Mouse (Mus musculus) olfactory bulb, adult 2 months (tissue): ENCODE data around the gene Iyd. TPM values are rescaled to one million over a fixed set of nuclear protein-coding genes. Genes with fewer than 3 reads are reported as not detected.

Experiments used
- H3K27ac ChIP-seq: fragments of 200-500 bp; 2 replicates; pipeline ENCODE4 v1.5.1; 2012; ENCODE audit warnings: low read depth, low read length; ENCODE audit not compliant: insufficient read depth
- H3K4me1 ChIP-seq: fragments of 200-500 bp; 2 replicates; pipeline ENCODE4 v1.6.1; 2012; ENCODE audit warnings: low read length; ENCODE audit not compliant: control insufficient read depth, insufficient read depth
- H3K4me3 ChIP-seq: fragments of 200-500 bp; 2 replicates; pipeline ENCODE4 v1.5.1; 2012; ENCODE audit warnings: mild to moderate bottlenecking, low read depth, low read length, moderate library complexity; ENCODE audit not compliant: insufficient read depth
- CTCF ChIP-seq: fragments of 200-500 bp; IDR thresholded peaks from 2 replicates; pipeline ENCODE4 v1.5.1; 2012; ENCODE audit warnings: low read depth, mild to moderate bottlenecking, low read length, moderate library complexity; ENCODE audit not compliant: insufficient read depth
- POLR2A ChIP-seq: fragments of 200-500 bp; IDR thresholded peaks from 2 replicates; pipeline ENCODE4 v1.6.1; 2012; ENCODE audit warnings: mild to moderate bottlenecking, low read depth, low read length, moderate library complexity; ENCODE audit not compliant: insufficient read depth
- WGBS: fragments of 180-500 bp; shearing (Covaris S2); methylation state at CpG from one replicate; pipeline ENCODE4 v1.1.7; 2018; 5-methylcytosine and 5-hydroxymethylcytosine counted together
- polyA plus RNA-seq: library from polyadenylated mRNA; stranded (reverse); fragments of >200 nt; gene quantifications from 2 replicates; pipeline ENCODE4 v1.2.4, GENCODE M21; 2012; ENCODE audit warnings: low replicate concordance; ENCODE audit not compliant: missing spikeins, insufficient read depth, insufficient read length

Gene Iyd
- polyA plus RNA-seq, 1 experiment: not detected

GRCm38 (mm10) chr10:3512620-3513305, 27.3 kb upstream of the Iyd start:
- Histone ChIP-seq H3K4me3 (no peak overlapping the region), H3K27ac (no peak overlapping the region), H3K4me1 (peaks cover 4% of the 10 kb centered on the region; the same call in 1 of the 2 replicates)
- TF ChIP-seq POLR2A: no peak
- WGBS: 81% methylated on average over 8 of the region's 8 CpGs

DNA sequence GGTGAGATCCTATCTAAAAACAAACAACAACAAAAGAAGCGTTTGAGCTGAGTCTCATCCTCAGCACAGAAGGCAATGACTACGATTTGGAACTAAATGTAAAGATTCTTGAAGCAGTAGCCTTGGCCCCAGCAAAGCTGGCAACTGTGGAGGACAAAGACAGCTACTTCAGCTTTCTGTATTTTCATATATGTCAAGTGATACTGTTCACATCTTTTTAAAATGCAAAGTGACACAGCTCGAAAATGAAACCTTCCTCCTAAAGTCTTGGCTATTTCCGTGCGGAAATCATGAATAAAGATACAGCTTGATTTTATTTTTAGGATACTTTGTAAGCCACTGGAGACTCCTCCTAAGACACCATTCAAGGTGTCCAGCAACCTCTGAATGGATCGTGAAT, 26.1 kb upstream of the Iyd start:
- 71% methylated on average over 6 of the region's 6 CpGs for WGBS
- Histone ChIP-seq H3K4me1 (no peaks in the 10 kb centered on the region), H3K4me3 (no peak overlapping the region), H3K27ac (no peak overlapping the region)
- TF ChIP-seq POLR2A: no peak
- no peak for TF ChIP-seq CTCF

- WGBS: 91% methylated on average over 1 of the region's 1 CpGs
- TF ChIP-seq POLR2A (no peak), CTCF (no peak)
- Histone ChIP-seq H3K4me1 (no peaks in the 10 kb centered on the region), H3K27ac (no peak overlapping the region), H3K4me3 (no peak overlapping the region)
These were observed 25.4 kb upstream of the Iyd start for GRCm38 (mm10) chr10:3514634-3515033.

- TF ChIP-seq POLR2A (no peak), CTCF (no peak)
- WGBS: 61% methylated on average over 6 of the region's 6 CpGs
- Histone ChIP-seq H3K4me3 (no peak overlapping the region), H3K27ac (no peak overlapping the region), H3K4me1 (no peaks in the 10 kb centered on the region)
These were observed 23.6 kb upstream of the Iyd start for GRCm38 (mm10) chr10:3516442-3516841.

- 96% methylated on average over 6 of the region's 6 CpGs for WGBS
- H3K4me3 ChIP-seq: no peak overlapping the region
- no peak overlapping the region for H3K27ac ChIP-seq
- no peaks in the 10 kb centered on the region for H3K4me1 ChIP-seq
- no peak for TF ChIP-seq POLR2A
- no peak for TF ChIP-seq CTCF
These were observed 16.8 kb upstream of the Iyd start for GRCm38 (mm10) chr10:3523044-3523793.

GRCm38 (mm10) chr10:3524513-3524912, 15.5 kb upstream of the Iyd start:
- WGBS: 79% methylated on average over 3 of the region's 3 CpGs
- TF ChIP-seq CTCF: no peak
- no peak for TF ChIP-seq POLR2A
- H3K4me3 ChIP-seq: no peak overlapping the region

GRCm38 (mm10) chr10:3525420-3526019, 14.5 kb upstream of the Iyd start:
- H3K4me1 ChIP-seq: no peaks in the 10 kb centered on the region
- H3K4me3 ChIP-seq: no peak overlapping the region
- no peak overlapping the region for H3K27ac ChIP-seq
- no peak for TF ChIP-seq CTCF
- no peak for TF ChIP-seq POLR2A
- WGBS: 27% methylated on average over 2 of the region's 2 CpGs

More at GRCm38 (mm10) chr10:3524513-3524912, 15.5 kb upstream of the Iyd start:
- Histone ChIP-seq H3K4me1 (no peaks in the 10 kb centered on the region), H3K27ac (no peak overlapping the region)

GRCm38 (mm10) chr10:3529807-3530206, 10.2 kb upstream of the Iyd start:
- 54% methylated on average over 4 of the region's 4 CpGs for WGBS
- TF ChIP-seq CTCF (no peak), POLR2A (no peak)
- no peaks in the 10 kb centered on the region for H3K4me1 ChIP-seq
- no peak overlapping the region for H3K4me3 ChIP-seq
- H3K27ac ChIP-seq: no peak overlapping the region

DNA sequence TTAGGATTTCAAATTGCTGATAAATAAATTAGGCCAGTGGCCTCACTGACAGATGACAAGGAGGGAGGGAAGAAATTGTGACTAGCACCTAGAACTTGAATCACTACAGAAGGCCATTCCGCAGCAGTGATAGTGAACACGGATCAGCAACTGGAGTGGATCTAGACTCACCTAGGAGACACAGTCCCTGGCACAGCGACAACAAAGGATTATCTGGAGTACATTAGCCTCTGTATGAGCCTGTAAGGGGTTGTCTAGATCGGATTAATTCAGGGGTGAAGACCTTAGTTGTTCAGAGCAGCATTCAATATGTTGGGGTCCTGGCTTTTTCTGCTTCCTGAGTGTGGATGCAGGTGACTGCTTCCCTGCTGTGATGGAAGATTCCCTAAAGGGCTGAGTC, 9.4 kb upstream of the Iyd start:
- WGBS: 76% methylated on average over 4 of the region's 4 CpGs
- TF ChIP-seq CTCF (no peak), POLR2A (no peak)
- H3K4me3 ChIP-seq: no peak overlapping the region
- no peaks in the 10 kb centered on the region for H3K4me1 ChIP-seq
- no peak overlapping the region for H3K27ac ChIP-seq
